Mouse (Mus musculus) urinary bladder, postnatal 10 days (tissue): Measurements from ENCODE around the gene Slc25a33.

Experiments
- DNase-seq: peaks from one replicate; pipeline ENCODE4 v3.0.0; 2022; ENCODE audit warnings: low spot score

Slc25a33 gene

DNA sequence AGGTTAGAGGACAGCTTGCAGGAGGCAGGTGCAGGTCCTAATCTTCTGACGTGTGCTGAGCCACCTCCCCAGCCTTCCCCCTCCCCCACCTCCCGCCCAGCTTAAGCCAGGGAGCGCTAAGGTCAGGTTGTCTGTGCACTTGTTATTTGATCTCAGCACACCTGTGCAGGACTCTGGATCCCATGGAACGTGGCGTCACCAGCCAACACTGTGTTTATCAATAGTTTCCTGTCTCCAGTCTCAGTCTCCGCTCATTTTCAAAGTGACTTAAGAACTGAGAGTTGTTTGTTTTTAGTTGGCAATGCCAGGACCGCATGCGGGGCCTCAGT lies 19.9 kb upstream of the Slc25a33 start:
- no peak for DNase-seq

DNA sequence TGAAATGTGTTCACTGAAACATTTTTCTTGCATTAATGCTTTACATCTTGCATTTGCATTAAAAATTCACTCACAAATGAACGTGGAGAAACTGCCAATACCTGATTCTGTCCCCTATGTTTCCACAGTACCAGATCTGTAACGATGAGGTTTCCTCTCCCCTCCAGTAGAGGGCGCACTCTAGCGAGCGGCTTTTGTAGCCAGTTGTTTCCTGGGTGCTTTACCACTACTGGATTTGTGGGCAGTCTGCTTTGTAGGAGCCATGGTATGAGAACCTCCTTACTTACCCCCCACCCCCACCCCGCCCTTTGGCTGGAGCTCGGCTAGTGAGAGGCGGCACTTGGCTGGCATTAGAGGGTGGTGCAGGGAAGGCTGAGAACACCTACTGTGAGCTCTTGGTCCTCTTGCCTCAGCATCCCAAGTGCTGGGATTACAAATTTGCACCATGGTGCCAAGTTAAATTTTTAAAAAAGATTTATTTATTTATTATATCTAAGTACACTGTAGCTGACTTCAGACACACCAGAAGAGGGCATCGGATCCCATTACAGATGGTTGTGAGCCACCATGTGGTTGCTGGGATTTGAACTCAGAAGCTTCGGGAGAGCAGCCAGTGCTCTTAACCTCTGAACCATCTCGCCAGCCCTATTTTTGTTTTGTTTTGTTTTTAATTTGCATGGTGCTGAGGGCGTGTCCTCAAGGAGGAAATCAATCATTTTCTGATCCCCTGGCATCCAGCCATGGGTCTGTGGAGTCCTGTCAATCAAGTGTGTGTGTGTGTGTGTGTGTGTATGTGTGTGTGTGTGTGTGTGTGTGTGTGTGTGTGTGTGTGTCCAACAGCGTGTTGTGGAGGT lies 19.3 kb upstream of the Slc25a33 start:
- DNase-seq = no peak

DNA sequence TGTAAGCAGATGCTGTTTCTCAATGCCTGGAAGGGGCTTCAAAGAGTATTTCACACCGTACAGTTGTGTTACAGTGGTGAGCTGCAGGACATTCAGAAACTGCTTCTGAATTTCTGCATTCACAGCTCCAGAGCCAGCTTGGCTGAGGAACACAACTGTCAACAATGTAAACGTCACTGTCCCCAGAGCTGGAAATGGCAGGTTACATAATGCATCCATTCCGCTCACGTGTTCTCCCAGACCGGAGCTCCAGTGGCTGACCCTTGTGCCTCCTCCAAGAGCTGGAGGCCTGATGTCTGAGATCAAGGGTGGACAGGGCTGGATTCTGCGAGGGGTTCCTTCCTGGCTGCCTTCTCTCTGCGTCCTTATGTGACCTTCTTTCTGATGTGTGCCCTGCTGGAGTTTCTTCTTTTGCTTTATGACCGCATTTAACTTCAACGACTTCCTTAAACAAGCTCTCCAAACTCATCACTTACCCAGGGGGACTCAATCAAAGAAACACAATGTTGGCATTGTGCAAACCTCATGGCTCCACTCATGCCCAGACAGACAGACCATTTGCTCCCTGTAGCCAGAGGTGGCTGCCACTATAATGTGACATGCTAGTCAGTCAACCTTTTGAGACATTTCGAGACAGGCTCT lies 18.2 kb upstream of the Slc25a33 start:
- DNase-seq = no peak

DNA sequence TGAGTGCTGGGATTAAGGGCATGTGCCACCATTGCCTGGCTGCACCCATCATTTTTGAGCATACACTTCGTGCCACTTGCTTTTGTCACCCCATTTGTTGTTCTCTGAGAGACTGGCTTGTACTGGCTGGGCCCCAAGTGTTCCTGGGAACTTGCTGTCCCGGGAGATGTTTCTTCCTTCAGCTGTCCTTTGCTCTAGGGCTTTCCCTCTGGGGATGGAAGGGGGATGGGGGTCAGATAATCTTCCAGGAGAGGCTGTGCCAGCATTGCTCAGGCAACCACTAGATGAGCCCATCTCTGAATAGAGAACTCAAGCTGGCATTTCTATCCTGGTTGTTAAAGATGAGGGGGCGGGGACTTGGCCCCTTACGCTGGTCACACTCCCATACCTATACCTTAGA lies 17.4 kb upstream of the Slc25a33 start:
- no peak for DNase-seq

DNA sequence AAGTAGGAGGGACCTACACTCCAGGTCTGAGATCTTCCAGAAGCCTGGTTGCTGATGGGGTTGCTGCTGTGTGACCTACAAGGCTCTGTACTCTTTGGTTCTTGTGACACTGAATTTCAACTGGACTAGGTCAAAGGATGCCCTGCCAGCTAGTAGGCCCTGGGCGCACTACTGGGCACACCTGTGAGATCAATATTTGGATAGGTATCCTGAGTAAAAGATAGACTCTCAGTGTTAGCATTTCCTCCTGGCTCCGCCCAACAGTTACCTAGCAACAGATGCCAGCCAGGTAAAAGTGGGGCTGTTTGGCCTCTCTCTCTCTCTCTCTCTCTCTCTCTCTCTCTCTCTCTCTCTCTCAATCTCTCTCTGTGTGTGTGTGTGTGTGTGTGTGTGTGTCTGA lies 16.9 kb upstream of the Slc25a33 start:
- DNase-seq = no peak

DNA sequence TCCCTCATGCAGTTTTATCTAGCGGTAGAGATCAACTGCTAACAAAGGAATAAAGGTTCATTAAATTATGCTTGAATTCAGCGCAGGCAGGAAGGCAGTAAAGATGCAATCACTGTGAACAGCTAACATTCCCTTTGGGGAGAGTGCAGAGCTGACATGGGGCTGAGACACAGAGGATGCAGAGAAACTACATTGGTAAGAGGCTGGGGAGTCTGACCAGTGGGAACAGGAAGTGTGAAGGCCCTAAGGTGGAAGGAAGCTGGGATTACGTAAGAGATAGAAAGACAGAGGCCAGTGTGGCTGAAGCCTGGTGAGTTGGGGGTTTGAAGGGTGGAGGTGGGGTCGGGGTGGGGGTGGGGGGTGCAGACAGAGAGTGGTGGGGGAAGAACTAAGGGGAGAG lies 16.5 kb upstream of the Slc25a33 start:
- DNase-seq = no peak

DNA sequence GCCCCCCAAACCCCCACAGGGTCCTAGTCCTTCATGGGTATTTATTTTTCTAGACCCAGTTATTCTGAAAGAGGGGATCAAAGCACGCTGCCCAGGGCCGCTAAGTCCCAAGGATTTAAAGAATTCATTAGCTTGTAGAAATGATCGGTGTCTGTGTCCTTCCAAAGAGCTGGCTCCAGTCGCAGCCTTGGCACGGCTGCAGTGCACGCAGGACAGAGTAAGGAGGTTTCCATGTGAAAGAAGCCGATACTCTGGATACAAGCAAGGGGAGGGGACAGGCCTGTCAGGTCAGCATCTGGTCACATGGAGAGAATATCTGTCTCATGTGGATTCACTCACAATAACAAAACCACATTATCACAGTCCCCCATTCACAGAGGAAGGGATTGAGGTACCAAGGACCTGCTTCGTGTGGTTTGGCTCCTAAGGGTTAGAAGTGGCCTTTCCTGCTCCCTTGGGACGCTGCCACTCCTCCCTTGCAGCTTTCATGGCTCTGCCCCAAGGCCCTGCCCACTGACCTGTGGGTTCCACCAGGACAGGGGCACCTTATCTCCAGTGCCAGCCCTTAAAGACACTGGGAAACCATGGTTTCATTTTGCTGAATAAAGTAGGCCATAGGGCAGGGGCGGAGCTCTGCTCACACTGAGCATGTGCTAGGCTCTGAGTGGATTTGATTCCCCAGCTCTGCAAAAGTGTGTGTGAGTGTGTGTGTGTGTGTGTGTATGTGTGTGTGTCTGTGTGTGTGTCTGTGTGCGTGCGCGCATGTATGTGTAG lies 15.5 kb upstream of the Slc25a33 start:
- no peak for DNase-seq

DNA sequence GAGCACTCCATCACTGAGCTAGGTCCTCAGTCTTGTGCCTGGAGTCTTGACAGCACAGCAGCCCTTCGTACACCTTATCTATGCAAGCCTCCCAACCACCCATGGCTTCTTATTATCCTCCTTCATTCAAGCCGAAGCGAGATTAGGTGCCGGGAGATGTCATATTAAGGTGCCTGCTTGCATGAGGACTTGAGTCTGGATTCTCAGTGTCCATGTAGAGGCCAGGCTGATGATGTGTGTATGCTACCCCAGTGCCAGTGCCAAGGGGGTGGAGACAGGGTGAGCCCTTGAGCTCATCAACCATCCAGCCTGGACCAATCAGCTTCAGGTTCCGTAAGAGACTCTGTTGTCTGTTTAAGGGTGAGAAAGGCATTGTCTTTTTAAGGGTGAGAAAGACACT lies 10.8 kb upstream of the Slc25a33 start:
- DNase-seq = no peak

DNA sequence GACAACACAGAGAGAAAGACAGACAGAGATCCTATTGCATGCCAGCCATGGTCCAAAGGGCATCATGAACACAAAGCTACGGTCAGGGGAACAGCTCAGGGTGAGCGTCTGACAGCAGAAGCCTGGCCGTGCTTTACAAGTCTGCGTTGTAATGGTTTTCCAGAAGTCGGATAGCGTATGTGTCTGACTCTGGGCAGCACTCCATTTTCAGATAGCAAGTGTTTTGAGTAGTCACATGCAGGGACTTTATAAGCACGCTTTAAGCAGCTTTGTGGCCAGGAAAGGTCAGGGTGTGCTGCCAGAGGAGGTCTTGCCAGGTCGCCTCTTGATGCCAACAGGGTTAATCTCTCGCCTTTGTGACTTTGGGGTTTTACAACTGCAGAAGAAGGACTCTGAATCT lies 10.3 kb upstream of the Slc25a33 start:
- DNase-seq = no peak

DNA sequence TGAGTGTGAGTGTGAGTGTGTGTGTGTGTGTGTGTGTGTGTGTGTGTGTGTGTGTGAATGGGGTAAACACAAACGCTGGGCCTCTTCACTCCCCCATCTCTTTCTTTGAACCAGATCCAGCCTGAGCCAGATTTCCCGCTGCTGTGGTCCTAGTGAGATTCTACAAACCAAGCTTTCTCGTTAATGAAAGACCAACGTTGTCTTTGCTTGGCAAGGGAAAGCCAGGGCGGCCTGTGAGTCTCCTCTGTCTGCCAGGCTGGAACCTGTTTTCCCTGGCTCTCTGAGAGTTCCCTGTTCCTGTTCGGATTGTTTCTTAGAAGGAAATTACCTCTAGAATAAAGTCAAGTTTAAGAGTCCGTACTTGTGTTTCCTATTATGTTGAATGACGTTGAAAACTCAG lies 8.9 kb upstream of the Slc25a33 start:
- DNase-seq = no peak

DNA sequence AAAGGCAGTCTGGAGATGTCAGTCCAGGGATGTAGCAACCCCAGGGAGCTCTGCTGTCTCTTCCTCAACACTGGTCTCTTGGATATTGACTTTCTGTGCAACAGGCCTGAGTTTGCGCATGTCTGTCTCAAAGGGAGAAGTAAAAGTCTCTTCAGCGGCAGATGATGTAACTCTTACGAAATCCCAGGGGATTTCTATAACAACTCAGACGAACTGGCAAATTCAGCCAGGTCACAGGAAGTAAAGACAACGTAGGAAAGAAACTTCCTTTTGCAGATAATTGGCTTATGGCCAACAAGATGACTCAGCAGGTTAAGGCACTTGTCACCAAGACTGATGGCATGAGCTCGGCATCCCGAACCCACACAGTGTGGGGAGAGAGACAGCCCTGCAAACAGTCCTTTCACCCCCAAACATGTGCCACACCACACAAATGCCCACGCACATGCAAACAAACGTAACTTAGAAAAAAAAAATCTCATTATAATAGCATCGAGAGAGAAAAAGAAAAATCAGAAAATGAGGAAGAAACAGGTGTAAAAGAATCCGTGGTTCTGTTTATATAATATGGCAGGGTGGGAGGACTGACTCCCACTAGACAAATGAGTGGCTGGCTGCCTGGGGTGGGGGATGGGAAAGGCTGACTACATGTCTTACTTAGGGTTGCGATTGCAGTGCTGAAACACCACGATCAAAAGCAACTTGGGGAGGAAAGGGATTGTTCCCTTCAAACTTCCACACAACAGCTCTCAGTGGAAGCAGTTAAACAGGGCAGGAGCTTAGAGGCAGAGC lies 6.7 kb upstream of the Slc25a33 start:
- DNase-seq = no peak

DNA sequence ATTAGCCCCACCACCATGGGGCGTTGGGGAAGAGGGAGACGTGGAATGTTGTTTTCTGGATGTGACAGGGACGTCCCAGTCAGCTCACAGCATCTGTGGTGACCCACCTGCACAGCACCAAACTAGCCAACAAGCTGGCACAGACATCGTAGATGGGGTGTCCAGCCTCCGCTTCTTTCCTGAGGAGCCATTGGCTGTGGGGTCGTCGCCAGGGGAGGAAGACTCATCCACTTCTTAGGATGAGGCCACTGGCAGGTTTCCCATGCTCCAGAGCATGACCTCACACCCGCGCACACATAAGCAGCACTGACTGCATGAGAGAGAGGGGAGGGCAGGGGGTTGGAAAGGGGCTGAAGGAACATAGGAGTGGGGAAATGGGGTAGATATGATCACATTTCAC lies 5.9 kb upstream of the Slc25a33 start:
- DNase-seq = no peak

DNA sequence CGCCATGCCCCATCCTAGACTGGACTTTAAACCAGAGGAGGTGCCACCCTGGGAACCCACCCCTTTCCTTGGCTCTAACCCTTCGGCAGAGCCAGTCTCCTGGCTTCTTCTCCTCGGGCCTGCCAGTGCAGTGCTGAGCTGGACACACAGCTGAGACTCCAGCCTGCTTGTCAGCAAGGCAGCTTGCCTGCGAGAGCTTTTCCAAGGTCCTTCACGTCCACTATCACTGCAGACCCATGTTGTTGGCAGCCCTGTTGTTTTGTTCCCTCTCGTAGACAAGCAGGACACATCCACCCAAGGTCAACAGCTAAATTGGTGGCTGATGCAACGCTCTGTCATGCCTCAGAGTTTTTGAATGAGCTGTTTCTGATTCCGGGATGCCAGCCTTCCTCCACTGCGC lies 3.0 kb upstream of the Slc25a33 start:
- no peak for DNase-seq

DNA sequence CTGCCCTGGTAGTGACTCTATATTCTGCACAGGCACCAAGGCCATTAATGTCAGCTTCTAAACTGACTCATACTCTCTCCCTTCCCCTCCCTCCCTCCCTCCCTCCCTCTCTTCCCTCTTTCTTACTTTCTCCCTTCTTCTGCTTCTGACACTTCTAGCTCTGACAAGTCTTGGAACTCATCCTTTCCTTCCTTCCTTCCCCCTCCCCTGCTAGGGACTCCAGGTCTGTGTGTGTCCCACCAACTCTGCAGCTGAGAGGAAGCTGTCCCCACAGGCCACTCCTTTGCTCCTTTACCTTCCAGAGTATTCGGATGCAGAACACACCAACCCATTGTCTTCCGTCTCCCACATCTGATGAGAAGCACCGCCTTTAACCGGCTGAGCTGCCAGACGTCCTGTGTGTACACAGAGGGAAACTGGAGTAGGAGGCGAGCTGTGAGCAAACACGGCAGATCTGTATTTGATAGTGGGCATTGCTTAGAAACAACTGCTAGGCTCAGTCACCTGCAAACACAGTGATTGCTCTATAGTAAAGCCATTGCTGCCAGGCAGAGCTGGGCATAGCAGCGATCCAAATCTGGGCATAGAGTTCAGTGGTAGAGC lies 1.8 kb upstream of the Slc25a33 start:
- DNase-seq = no peak

DNA sequence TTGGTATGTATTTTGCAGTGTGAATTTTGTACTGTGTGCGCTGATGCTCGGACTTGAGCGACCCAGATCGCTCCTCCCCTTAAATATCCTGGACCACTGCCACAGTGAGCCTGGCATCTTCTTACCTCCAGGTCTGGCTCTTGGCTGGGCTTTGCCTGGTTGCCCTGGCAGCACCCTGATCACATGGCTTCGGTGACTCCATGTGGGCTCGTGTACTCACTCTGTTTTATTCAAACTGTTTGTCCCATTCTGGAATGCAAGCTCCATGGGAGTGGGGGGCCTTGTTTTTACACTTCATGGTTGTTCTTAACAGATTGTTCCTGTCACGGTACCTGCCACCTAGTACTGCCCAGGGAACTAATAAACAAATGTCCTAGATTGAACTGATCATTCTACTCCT lies 1.3 kb upstream of the Slc25a33 start:
- DNase-seq = no peak

DNA sequence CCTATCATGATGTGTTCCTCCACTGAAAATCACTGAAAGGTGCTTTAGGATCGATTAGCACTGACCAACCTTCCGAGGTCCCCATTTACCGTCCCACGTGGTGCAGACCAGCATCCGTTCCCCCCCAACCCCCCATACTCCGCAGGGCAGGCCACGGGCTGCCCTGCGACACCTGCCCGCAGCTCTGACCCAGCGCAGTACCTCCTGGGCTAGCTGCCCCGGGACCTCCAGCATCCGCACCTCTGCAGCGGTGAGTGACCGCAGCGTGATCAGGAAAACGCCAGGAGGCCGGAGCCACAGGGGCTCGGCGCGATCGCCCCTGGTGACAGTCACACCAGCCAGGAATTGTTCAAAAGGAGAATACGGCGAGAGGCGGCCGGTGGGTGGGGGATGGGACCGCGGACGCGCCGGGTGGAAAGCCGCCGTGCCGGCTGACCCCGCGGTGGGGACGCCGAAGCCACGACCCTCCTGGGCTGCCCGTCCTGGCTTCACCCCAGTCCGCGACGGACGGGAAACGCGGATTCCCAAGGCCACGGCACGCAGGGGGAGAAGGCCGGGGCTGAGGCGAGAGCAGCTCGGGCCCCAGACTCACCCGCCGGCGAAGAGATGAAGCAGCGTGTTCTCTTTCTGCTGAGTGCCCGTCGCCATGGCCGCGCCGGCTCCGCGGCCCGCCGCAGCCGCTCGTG lies 526 bp downstream of the Slc25a33 start:
- DNase-seq = no peak

DNA sequence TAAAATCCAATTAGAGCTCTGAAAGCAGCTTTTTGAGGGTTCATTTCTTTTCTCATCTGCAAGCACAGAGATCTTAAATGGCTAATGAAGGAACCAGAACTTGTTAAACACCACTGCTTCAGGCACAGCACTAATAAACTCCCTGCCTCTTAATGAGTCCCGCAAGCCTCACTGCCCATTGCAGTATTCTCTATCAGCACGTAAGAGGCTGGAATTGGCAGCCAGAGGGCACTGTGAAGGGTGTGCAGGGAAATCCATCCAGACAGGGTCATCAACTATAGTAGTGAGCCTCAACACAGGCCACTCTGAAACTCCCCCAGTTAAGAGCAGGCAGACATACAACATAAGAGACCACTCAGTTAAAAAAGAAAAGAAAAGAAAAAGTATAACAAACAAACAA lies 1.7 kb downstream of the Slc25a33 start:
- no peak for DNase-seq

DNA sequence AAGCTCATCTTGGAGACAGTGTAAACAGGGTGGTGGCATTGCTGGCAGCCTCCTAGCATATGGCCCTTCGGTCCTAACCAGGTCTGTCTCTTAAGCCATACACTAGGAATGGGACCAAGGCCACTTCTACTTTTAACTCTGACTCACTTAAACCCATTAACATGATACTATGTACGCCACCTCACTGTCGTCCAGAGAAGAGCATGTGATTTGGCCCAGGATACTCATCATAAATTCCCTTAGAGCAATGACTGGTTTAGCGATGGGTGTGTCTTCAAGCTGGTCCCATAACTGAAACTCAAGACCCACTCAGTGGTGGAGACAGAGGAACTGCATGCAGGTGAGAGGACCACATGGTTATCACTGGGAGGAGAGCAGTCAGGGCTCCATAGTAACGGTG lies 8.9 kb downstream of the Slc25a33 start:
- no peak for DNase-seq

DNA sequence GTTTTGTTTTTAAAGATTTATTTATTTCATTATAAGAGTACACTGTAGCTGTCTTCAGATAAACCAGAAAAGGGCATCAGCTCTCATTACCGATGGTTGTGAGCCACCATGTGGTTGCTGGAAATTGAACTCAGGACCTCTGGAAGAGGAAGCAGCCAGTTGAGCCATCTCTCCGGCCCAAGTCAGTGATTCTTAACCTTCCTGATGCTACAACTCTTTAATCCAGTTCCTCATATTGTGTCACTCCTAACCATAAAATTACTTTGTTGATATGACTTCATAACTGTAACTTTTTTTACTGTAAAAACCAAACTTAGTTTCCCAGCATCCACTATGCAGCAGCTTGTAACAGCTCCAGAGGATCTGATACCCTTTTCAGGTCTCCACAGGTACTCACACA lies 10.7 kb downstream of the Slc25a33 start:
- DNase-seq = no peak

DNA sequence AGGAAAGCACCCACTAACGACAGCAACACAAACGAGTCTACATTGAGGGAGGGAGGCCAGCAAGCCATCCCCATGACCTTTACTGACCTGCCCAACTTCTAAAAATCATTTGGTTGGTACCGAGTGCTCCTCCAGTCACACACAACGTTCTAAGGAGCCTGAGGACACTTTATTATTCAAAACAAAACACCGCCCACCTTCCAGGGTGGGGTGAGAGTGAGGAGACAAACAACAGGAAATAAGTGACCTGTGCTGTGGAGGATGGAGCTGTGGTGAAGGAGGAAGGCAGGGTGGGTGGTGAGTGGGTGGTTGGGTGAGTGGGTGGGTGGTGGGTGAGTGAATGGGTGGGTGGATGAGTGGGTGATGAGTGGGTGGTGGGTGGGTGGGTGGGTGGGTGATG lies 14.6 kb downstream of the Slc25a33 start:
- DNase-seq = no peak

DNA sequence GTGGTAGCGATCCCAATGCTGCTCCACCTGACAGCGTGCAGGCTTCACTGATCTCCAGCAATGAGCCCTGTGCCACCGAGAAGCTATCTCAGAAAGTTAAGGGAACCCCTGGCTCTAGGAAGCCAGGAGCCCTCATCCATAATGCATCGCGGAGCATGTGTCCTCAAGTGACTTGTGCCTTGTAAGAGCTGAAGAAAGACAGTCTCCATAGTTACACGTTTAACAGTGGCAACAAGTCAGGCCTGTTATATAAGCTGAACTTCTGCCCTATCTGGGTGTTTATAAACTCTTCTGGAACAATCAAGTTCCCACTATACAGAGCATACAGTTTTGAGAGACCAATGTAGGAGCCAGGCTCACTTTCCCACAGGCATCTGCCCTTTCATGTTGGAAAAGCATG lies 15.7 kb downstream of the Slc25a33 start:
- DNase-seq = no peak
